Mouse (Mus musculus) neural tube, embryonic 13.5 days (tissue): ENCODE measurements around the gene Stag3. TPM values are rescaled to one million over a fixed set of nuclear protein-coding genes. Genes with fewer than 3 reads are reported as not detected.

Experiments used
- ATAC-seq: fragments of 200-750 bp; cut with Nextera tagmentation; 2 replicates; pipeline ENCODE4 v1.8.0; 2017; ENCODE audit warnings: low read depth, mild to moderate bottlenecking, moderate TSS enrichment, moderate library complexity
- H3K27ac ChIP-seq: fragments of 300-500 bp; sonication (generic); replicated peaks from 2 replicates; pipeline ENCODE4 v1.5.1; 2015; ENCODE audit warnings: moderate library complexity, mild to moderate bottlenecking, inconsistent platforms
- H3K27me3 ChIP-seq: fragments of 300-500 bp; sonication (generic); 2 replicates; pipeline ENCODE4 v1.6.1; 2015; ENCODE audit warnings: mild to moderate bottlenecking, inconsistent platforms
- H3K36me3 ChIP-seq: fragments of 300-500 bp; sonication (generic); 2 replicates; pipeline ENCODE4 v1.6.1; 2015; ENCODE audit warnings: mild to moderate bottlenecking, inconsistent platforms
- H3K4me1 ChIP-seq: fragments of 300-500 bp; sonication (generic); replicated peaks from 2 replicates; pipeline ENCODE4 v1.6.1; 2015; ENCODE audit warnings: inconsistent platforms
- H3K4me2 ChIP-seq: fragments of 300-500 bp; sonication (generic); 2 replicates; pipeline ENCODE4 v1.6.1; 2015; ENCODE audit warnings: inconsistent platforms, mild to moderate bottlenecking, moderate library complexity
- H3K4me3 ChIP-seq: fragments of 300-500 bp; sonication (generic); 2 replicates; pipeline ENCODE4 v1.5.1; 2015; ENCODE audit warnings: mild to moderate bottlenecking, inconsistent platforms
- H3K9ac ChIP-seq: fragments of 300-500 bp; sonication (generic); 2 replicates; pipeline ENCODE4 v1.6.1; 2015; ENCODE audit warnings: moderate library complexity, mild to moderate bottlenecking, inconsistent platforms
- H3K9me3 ChIP-seq: fragments of 300-500 bp; sonication (generic); 2 replicates; pipeline ENCODE4 v1.6.1; 2016; ENCODE audit warnings: inconsistent platforms
- WGBS: fragments of 180-500 bp; shearing (Covaris S2); methylation state at CpG from one replicate; pipeline ENCODE4 v1.1.7; 2015; 5-methylcytosine and 5-hydroxymethylcytosine counted together
- polyA plus RNA-seq: library from polyadenylated mRNA; unstranded; fragments of >200 nt; fragmentation: Nextera tagmentation; extraction: Ambion mirVana; gene quantifications from 2 replicates; pipeline ENCODE4 v1.2.1, GENCODE M21; 2015

The Stag3 gene
- 3.6 and 4.4 TPM in 2 replicates for polyA plus RNA-seq

DNA sequence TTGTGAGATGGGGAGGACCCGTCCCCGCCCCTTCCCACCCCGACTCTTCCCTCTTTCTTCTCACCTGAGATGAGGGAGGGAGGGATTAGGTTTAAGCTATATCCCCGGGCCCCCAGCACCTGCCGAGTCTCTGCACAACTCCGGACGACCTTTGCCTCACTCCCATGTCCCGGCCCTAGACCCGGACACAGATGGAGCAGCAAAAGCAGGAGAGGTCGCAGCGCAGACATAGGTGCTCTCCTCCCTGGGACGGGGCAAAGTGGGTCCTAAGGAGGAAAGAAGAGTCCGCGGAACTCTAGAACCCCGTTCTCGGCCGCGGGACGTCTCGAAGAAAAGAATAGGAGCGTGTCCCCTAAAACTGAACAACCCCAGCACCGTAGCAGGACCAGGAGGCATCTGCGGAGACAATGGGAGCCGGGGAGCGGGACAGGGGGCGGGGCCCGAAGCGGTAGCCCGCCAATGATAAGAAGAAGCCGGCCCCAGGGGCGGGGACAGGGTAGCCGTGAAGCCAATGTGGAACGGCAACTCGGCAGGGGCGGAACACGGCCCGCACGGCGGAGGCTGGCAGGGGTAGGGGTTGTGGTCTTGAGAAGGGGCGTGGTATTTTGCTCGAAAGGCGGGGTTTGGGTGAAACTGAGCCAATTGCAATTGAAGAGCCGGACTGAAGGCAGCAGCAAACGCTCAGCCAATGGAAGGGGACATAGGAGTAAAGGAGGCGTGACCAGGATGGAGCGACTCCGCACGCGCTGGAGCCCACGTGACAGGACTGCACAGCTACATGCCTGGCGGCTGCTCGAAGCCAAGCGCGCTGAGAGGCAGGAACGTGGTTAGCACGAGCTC is at the start of gene Stag3, which contains the start of the genes Gm43720 and Gpc2:
Gene Stag3, plus strand, starts transcription at position 656 of the 840 bp plus-strand sequence.
Gene Gm43720, minus strand, starts transcription at position 374 of the 840 bp plus-strand sequence.
Gene Gpc2, minus strand, starts transcription at position 421 of the 840 bp plus-strand sequence.
- ATAC-seq, result peak; percentile 99
- peaks cover 7% of the 10 kb centered on the region; the same call in 1 of the 2 replicates for H3K9me3 ChIP-seq
- peak within 1 kb of the TSS; percentile 87 for H3K27ac ChIP-seq
- WGBS, result 0% methylated on average over 56 of the region's 56 CpGs
- peak within 1 kb of the TSS; percentile 88 for H3K4me3 ChIP-seq
- 0 out of 2 replicates have a peak, but pooled peaks cover 5% of the 10 kb centered on the region for H3K27me3 ChIP-seq
- H3K4me2 ChIP-seq, result peak within 1 kb of the TSS; percentile 93
- peaks cover 36% of the 10 kb centered on the region for H3K36me3 ChIP-seq
- peak within 1 kb of the TSS; percentile 94 for H3K9ac ChIP-seq
- H3K4me1 ChIP-seq, result peaks cover 45% of the 10 kb centered on the region

DNA sequence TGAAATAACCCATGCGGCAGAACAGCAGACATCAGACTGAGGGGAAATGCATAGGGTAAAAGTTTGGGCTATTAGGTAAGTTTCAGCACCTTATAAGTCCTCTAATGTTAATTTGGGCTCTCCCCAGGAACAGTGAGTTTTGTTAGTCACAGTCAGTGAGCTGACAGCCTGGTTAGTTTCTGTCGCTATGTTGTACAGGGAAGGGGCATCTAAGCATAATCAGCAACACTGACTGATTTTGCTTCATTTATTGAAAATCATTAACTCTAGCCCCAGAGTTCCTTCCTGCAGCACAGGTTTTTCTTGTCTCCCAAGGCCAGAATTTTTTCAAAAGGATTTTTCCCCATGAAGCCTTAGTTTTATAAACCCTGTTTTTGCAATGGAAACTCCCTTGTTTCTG is 46.3 kb upstream of the Stag3 start:
- Histone ChIP-seq H3K27me3 (no peaks in the 10 kb centered on the region), H3K9me3 (no peaks in the 10 kb centered on the region), H3K4me2 (no peak overlapping the region), H3K9ac (no peak overlapping the region), H3K4me1 (no peaks in the 10 kb centered on the region), H3K36me3 (no peaks in the 10 kb centered on the region), H3K4me3 (no peak overlapping the region), H3K27ac (no peak overlapping the region)
- ATAC-seq, result no peak
- 93% methylated on average over 2 of the region's 2 CpGs for WGBS

DNA sequence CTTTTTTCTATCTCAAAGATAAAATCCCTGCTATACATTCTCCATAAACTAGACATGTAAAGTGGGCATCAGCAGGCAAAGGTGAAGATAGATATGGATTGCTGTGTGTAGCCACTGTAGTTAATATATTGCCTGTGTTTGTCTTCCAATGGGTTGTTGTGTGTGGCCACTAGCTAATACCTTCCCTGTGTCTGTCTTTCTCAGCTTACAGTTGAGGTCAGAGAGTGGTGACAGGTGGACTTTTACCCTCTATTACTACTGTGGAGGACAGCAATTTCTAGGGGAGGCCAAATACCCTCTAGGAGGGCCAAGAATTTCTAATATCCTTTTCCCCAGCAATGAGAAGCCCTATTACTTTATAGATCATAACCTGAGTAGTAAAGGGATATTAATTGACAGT is 45.8 kb upstream of the Stag3 start:
- H3K9me3 ChIP-seq, result no peaks in the 10 kb centered on the region
- no peak for ATAC-seq
- no peak overlapping the region for H3K9ac ChIP-seq
- H3K27me3 ChIP-seq, result no peaks in the 10 kb centered on the region
- H3K27ac ChIP-seq, result no peak overlapping the region
- no peak overlapping the region for H3K4me2 ChIP-seq
- no peaks in the 10 kb centered on the region for H3K36me3 ChIP-seq
- no peaks in the 10 kb centered on the region for H3K4me1 ChIP-seq
- H3K4me3 ChIP-seq, result no peak overlapping the region

DNA sequence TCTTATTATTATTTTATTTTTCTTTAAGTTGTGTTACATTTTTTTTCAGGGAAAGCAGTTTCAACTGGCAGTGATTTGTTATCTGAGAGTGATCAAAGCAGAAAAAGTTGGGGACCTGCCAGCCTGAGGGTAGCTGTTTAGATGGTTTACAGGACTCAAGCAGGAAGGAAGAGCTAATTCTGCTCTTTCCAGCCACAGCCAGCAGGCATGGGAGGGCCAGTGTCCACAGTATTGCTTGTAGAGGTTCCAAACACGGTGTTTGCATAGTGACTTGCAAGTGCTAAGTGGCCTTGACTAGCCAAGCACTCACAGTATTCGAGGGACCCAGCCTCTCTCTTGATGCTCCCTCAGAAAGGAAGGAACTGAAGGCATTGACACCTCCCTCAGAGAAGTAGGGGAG is 38.5 kb upstream of the Stag3 start:
- no peak overlapping the region for H3K4me2 ChIP-seq
- no peaks in the 10 kb centered on the region for H3K36me3 ChIP-seq
- no peak overlapping the region for H3K27ac ChIP-seq
- H3K27me3 ChIP-seq, result no peaks in the 10 kb centered on the region
- no peaks in the 10 kb centered on the region for H3K4me1 ChIP-seq
- ATAC-seq, result no peak
- WGBS, result 24% methylated on average over 2 of the region's 2 CpGs
- no peak overlapping the region for H3K4me3 ChIP-seq
- H3K9ac ChIP-seq, result no peak overlapping the region
- no peaks in the 10 kb centered on the region for H3K9me3 ChIP-seq

DNA sequence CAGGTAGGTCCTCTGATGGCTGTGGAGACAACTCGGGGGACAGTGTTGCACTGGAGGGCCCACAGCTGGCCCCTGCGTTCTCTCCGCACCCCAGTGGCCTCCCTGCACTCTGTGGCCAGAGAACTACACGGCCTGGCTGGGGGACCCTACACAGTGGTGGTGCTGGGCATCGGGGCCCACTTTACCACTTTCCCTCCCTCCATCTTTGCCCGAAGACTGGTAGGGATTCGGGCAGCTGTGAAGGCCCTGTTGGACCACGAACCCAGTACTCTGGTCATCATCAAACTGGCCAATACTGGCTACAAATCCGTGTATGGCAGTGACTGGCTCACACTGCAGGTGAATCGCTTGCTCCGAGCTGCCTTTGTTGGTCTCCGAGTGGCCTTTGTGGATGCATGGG is 28.9 kb upstream of the Stag3 start:
- no peaks in the 10 kb centered on the region for H3K36me3 ChIP-seq
- peaks cover 9% of the 10 kb centered on the region for H3K4me1 ChIP-seq
- no peak for ATAC-seq
- no peaks in the 10 kb centered on the region for H3K27me3 ChIP-seq
- no peak overlapping the region for H3K9ac ChIP-seq
- no peaks in the 10 kb centered on the region for H3K9me3 ChIP-seq
- no peak overlapping the region for H3K27ac ChIP-seq
- H3K4me3 ChIP-seq, result no peak overlapping the region
- no peak overlapping the region for H3K4me2 ChIP-seq
- WGBS, result 82% methylated on average over 12 of the region's 12 CpGs

DNA sequence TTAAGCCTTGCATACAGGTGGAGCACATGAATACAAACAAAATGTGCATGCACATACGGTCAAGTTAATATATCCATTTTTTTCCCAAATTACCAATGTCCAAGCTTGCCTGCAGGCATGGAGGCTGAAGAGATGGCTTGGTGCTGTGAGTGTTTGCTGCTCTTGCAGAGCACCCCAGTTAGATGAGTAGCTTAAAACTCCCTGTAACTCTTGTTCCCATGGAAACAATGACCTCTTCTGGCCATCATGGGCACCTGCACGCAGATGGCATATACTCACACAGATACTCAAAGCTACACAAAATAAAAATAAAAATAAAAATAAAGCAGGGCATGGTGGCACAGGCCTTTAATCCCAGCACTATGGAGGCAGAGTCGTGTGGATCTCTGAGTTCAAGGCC is 27.0 kb upstream of the Stag3 start:
- Histone ChIP-seq H3K27me3 (no peaks in the 10 kb centered on the region), H3K36me3 (peaks cover 5% of the 10 kb centered on the region; the same call in 1 of the 2 replicates), H3K4me1 (peaks cover 18% of the 10 kb centered on the region), H3K27ac (no peak overlapping the region), H3K9ac (no peak overlapping the region), H3K9me3 (no peaks in the 10 kb centered on the region), H3K4me3 (no peak overlapping the region), H3K4me2 (no peak overlapping the region)
- ATAC-seq, result no peak
- WGBS, result 93% methylated on average over 3 of the region's 3 CpGs

DNA sequence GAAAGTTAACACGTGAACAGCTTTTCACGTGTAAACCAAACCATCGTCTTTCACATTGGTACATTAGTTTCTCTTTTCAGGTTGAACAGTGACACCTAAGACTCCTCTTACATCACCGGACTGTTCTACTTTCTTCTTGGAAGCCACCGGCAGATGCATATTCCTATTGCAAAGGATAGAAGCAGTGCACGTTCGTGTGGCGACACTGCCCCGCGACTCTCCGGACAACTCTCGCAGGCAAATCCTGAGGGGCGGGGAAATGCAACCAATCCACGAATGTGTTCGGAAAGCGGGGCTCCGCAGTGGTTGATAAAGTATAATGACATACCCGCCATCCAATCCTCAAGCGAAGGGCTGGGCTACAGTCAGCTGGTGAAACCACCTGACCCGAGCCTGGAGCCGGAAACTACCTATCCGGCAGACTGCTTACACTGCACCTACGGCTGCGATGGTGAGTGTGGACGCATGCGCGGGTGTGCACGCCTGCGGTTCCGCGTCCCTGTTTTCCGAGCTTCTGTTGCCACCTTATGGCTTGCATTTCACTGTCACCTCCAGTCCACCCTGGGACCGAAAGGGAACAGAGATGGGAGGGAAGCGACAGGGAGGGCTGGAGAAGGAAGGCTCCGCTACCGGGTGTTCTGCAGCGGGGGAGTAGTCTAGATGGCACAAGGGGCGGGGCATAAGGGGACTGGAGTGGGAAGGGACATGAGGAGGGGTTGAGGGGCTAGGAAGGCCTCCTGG is 24.5 kb upstream of the Stag3 start, which contains the start of gene Lamtor4:
Gene Lamtor4, plus strand, starts transcription at position 130 of the 741 bp plus-strand sequence.
- peak; percentile 100 for ATAC-seq
- under 1% methylated on average over 38 of the region's 38 CpGs for WGBS
- H3K9me3 ChIP-seq, result no peaks in the 10 kb centered on the region
- H3K27ac ChIP-seq, result peak within 1 kb of the TSS; percentile 85
- H3K27me3 ChIP-seq, result no peaks in the 10 kb centered on the region
- H3K4me2 ChIP-seq, result peak within 1 kb of the TSS; percentile 77
- peaks cover 29% of the 10 kb centered on the region for H3K36me3 ChIP-seq
- peaks cover 35% of the 10 kb centered on the region for H3K4me1 ChIP-seq
- peak within 1 kb of the TSS; percentile 65 for H3K4me3 ChIP-seq
- peak within 1 kb of the TSS; percentile 81 for H3K9ac ChIP-seq

DNA sequence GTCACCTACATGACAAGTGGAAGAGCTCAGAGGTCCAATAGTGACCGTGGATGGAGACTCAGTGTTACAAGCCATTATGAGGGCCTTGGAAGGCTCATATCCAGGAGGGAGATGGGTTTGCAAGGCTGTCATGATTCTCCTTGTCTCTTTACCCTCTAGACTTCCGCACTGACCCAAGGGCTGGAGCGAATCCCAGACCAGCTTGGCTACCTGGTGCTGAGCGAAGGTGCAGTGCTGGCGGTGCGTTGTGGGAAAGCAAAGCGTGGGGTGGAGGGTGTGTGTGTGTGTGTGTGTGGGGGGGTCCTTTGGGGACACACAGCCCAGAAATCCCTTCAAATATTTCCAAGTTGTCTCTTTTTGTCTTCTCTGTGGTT is 24.0 kb upstream of the Stag3 start:
- H3K4me3 ChIP-seq, result peak overlapping the region; percentile 65
- H3K36me3 ChIP-seq, result peaks cover 35% of the 10 kb centered on the region
- H3K27ac ChIP-seq, result peak overlapping the region; percentile 85
- H3K9me3 ChIP-seq, result no peaks in the 10 kb centered on the region
- peak overlapping the region; percentile 81 for H3K9ac ChIP-seq
- no peak; the same call in 1 of the 2 replicates for ATAC-seq
- H3K4me1 ChIP-seq, result peaks cover 35% of the 10 kb centered on the region
- WGBS, result 23% methylated on average over 7 of the region's 7 CpGs
- H3K27me3 ChIP-seq, result no peaks in the 10 kb centered on the region
- H3K4me2 ChIP-seq, result peak overlapping the region; percentile 77

DNA sequence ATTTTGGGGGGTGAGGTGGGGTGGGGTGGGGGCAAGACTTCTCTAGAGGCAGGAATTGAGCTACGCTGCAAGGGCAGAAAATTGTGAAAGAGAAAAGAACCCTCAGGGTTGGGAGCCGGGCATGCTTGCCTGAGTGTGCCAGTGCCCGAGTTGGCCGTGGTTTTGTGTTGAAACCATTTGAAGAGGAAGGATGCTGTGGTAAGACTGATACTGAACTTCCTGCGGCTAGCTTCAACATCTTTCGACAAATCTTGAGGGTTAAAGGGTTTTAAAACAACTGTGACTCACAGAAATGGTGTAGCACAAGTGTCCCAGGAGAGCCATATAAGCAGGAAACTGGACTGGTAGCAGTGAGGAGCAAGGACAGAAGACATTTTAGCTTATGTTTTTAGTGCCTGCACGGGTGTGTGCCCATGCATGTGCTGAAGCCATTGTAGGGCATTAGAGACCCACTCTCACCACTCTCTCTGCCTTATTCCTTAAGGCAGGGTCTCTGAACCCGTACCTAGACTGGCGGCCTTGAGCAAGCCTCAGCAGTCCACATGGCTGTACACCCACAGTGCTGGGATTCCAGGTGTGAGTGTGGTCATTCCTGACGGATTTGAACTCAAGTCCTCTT is 23.0 kb upstream of the Stag3 start:
- Histone ChIP-seq H3K4me2 (peak overlapping the region; percentile 77), H3K27ac (no peak overlapping the region), H3K36me3 (peaks cover 45% of the 10 kb centered on the region), H3K9me3 (no peaks in the 10 kb centered on the region), H3K27me3 (no peaks in the 10 kb centered on the region), H3K9ac (no peak overlapping the region), H3K4me1 (peaks cover 43% of the 10 kb centered on the region), H3K4me3 (no peak overlapping the region; the same call in 1 of the 2 replicates)
- WGBS, result 90% methylated on average over 10 of the region's 10 CpGs
- no peak for ATAC-seq

DNA sequence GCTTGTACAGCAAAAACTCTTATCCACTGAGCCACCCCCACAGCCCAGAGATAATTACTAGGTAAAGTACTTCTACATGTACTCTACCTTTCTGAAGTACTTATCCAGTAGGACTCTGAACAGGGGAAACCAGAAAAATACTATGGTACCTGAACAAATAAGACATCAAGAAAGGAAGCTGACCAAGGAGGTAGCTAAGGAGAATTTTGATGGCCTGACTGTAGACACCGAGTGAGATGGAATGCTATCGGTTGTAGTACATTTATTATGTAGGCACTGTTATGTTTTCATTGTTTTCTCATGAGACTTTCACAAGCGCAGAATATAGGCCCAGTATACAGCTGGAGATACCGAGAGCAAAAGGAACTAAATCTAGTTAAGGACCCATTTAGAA is 22.5 kb upstream of the Stag3 start:
- Histone ChIP-seq H3K4me3 (no peak overlapping the region), H3K36me3 (peaks cover 47% of the 10 kb centered on the region), H3K9me3 (no peaks in the 10 kb centered on the region), H3K27me3 (no peaks in the 10 kb centered on the region), H3K27ac (no peak overlapping the region), H3K4me2 (no peak overlapping the region), H3K9ac (no peak overlapping the region), H3K4me1 (peaks cover 48% of the 10 kb centered on the region)
- ATAC-seq, result no peak
- WGBS, result 97% methylated on average over 4 of the region's 4 CpGs

DNA sequence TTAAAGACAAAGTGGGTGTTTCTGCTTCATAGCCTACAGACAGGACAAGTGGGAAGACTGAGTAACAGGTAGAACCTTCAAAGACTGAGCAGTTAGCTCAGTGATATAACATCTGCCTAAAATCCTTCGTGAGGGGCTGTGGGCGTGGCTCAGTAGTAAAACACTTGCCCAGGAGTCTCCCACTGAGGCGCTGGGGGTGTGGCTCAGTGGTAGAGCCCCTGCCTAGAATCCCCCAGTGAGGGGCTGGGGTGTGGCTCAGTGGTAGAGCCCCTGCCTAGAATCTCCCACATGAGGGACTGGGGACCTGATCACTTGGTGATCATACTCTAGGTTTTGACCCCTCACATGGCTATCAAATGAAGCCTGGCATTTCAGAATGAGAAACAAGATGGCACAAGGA is 22.0 kb upstream of the Stag3 start:
- ATAC-seq, result no peak
- no peak overlapping the region for H3K27ac ChIP-seq
- H3K9ac ChIP-seq, result no peak overlapping the region
- no peak overlapping the region for H3K4me3 ChIP-seq
- no peak overlapping the region for H3K4me2 ChIP-seq
- peaks cover 53% of the 10 kb centered on the region for H3K4me1 ChIP-seq
- no peaks in the 10 kb centered on the region for H3K9me3 ChIP-seq
- H3K27me3 ChIP-seq, result no peaks in the 10 kb centered on the region
- H3K36me3 ChIP-seq, result peaks cover 47% of the 10 kb centered on the region
- WGBS, result 81% methylated on average over 3 of the region's 3 CpGs

DNA sequence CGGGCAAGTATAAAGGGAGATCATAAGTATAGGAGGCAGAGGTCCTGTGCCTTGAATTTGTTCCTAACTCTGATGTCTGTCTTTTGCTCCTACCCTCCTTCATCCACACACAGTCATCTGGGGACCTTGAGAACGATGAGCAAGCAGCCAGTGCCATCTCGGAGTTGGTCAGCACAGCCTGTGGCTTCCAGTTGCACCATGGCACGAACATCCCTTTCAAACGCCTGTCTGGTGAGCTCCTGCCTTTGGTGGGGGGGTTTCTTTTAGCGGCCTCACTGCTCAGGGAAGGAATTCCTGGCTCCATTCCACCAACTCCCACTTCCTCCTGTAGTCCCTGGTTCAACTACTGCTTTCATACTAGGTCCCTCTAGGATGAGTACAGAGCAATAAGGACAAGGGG is 21.5 kb upstream of the Stag3 start:
- Histone ChIP-seq H3K9ac (no peak overlapping the region), H3K27ac (no peak overlapping the region), H3K36me3 (peaks cover 47% of the 10 kb centered on the region), H3K4me1 (peaks cover 55% of the 10 kb centered on the region), H3K27me3 (no peaks in the 10 kb centered on the region), H3K4me2 (no peak overlapping the region), H3K4me3 (no peak overlapping the region), H3K9me3 (no peaks in the 10 kb centered on the region)
- no peak for ATAC-seq
- WGBS, result 85% methylated on average over 6 of the region's 6 CpGs
